Mouse (Mus musculus): ENCODE data around the gene Nfe2. TPM values are rescaled to one million over a fixed set of nuclear protein-coding genes. Genes with fewer than 3 reads are reported as not detected.
"Not testable (repeated sequence)": the region's sequence is repeated elsewhere in the genome, so short reads cannot be mapped to it uniquely, and the experiment has no call there.

Gene Nfe2
- polyA plus RNA-seq, 1 experiment: 8.9 TPM

GRCm38 (mm10) chr15:103279750-103280149 is 21.5 kb upstream of the Nfe2 start:
- H3K36me3 ChIP-seq (ENCODE audit: control insufficient read depth, insufficient read depth, low read length): no peaks in the 10 kb centered on the region
- H3K4me3 ChIP-seq (ENCODE audit: control insufficient read depth, low read depth, low read length): no peak overlapping the region
- TF ChIP-seq POLR2A (IDR thresholded peaks at IDR 0.05; ENCODE audit: control insufficient read depth, low read depth, low read length): no peak
- TF ChIP-seq CTCF (IDR thresholded peaks at IDR 0.05; ENCODE audit: control insufficient read depth, insufficient read depth, insufficient replicate concordance, low read depth, low read length): no peak
- no peaks in the 10 kb centered on the region for H3K27me3 ChIP-seq (ENCODE audit: control insufficient read depth, insufficient read depth, low read length)
- no peaks in the 10 kb centered on the region for H3K4me1 ChIP-seq (ENCODE audit: control insufficient read depth, insufficient read depth, low read length)
- no peak overlapping the region for H3K27ac ChIP-seq (ENCODE audit: control insufficient read depth, insufficient read depth, low read depth, low read length)

GRCm38 (mm10) chr15:103277949-103278348 is 19.7 kb upstream of the Nfe2 start:
- H3K4me1 ChIP-seq (ENCODE audit: control insufficient read depth, insufficient read depth, low read length): no peaks in the 10 kb centered on the region
- no peak for TF ChIP-seq CTCF (IDR thresholded peaks at IDR 0.05; ENCODE audit: control insufficient read depth, insufficient read depth, insufficient replicate concordance, low read depth, low read length)
- no peak for TF ChIP-seq POLR2A (IDR thresholded peaks at IDR 0.05; ENCODE audit: control insufficient read depth, low read depth, low read length)
- no peaks in the 10 kb centered on the region for H3K27me3 ChIP-seq (ENCODE audit: control insufficient read depth, insufficient read depth, low read length)
- no peaks in the 10 kb centered on the region for H3K36me3 ChIP-seq (ENCODE audit: control insufficient read depth, insufficient read depth, low read length)
- H3K27ac ChIP-seq (ENCODE audit: control insufficient read depth, insufficient read depth, low read depth, low read length): no peak overlapping the region
- no peak overlapping the region for H3K4me3 ChIP-seq (ENCODE audit: control insufficient read depth, low read depth, low read length)

- H3K27ac ChIP-seq (ENCODE audit: control insufficient read depth, insufficient read depth, low read depth, low read length); H3K4me1 ChIP-seq (ENCODE audit: control insufficient read depth, insufficient read depth, low read length); H3K4me3 ChIP-seq (ENCODE audit: control insufficient read depth, low read depth, low read length); H3K36me3 ChIP-seq (ENCODE audit: control insufficient read depth, insufficient read depth, low read length); H3K27me3 ChIP-seq (ENCODE audit: control insufficient read depth, insufficient read depth, low read length): not testable (repeated sequence)
These were observed 17.7 kb upstream of the Nfe2 start for GRCm38 (mm10) chr15:103275943-103276342.

GRCm38 (mm10) chr15:103272419-103273279 is 14.4 kb upstream of the Nfe2 start, which contains the start of gene Copz1:
TSS of gene Copz1 (plus strand) at chr15:103272714.
- peak within 1 kb of the TSS; percentile 95 for H3K4me3 ChIP-seq (ENCODE audit: control insufficient read depth, low read depth, low read length)

GRCm38 (mm10) chr15:103268903-103269302 is 10.7 kb upstream of the Nfe2 start:
- H3K4me1 ChIP-seq (ENCODE audit: control insufficient read depth, insufficient read depth, low read length): no peaks in the 10 kb centered on the region

More at GRCm38 (mm10) chr15:103272419-103273279, 14.4 kb upstream of the Nfe2 start, which contains the start of gene Copz1:
- Histone ChIP-seq H3K4me1 (ENCODE audit: control insufficient read depth, insufficient read depth, low read length) (no peaks in the 10 kb centered on the region), H3K27ac (ENCODE audit: control insufficient read depth, insufficient read depth, low read depth, low read length) (peak within 1 kb of the TSS; percentile 50), H3K27me3 (ENCODE audit: control insufficient read depth, insufficient read depth, low read length) (no peaks in the 10 kb centered on the region), H3K36me3 (ENCODE audit: control insufficient read depth, insufficient read depth, low read length) (no peaks in the 10 kb centered on the region)
- TF ChIP-seq CTCF (IDR thresholded peaks at IDR 0.05; ENCODE audit: control insufficient read depth, insufficient read depth, insufficient replicate concordance, low read depth, low read length) (peak; percentile 1; the same call in 1 of the 2 replicates), POLR2A (IDR thresholded peaks at IDR 0.05; ENCODE audit: control insufficient read depth, low read depth, low read length) (peak; percentile 85)

GRCm38 (mm10) chr15:103264794-103265193 is 6.6 kb upstream of the Nfe2 start:
- Histone ChIP-seq H3K4me3 (ENCODE audit: control insufficient read depth, low read depth, low read length) (no peak overlapping the region), H3K27me3 (ENCODE audit: control insufficient read depth, insufficient read depth, low read length) (no peaks in the 10 kb centered on the region), H3K36me3 (ENCODE audit: control insufficient read depth, insufficient read depth, low read length) (no peaks in the 10 kb centered on the region), H3K27ac (ENCODE audit: control insufficient read depth, insufficient read depth, low read depth, low read length) (no peak overlapping the region), H3K4me1 (ENCODE audit: control insufficient read depth, insufficient read depth, low read length) (no peaks in the 10 kb centered on the region)
- no peak for TF ChIP-seq CTCF (IDR thresholded peaks at IDR 0.05; ENCODE audit: control insufficient read depth, insufficient read depth, insufficient replicate concordance, low read depth, low read length)
- TF ChIP-seq POLR2A (IDR thresholded peaks at IDR 0.05; ENCODE audit: control insufficient read depth, low read depth, low read length): no peak

More at GRCm38 (mm10) chr15:103268903-103269302, 10.7 kb upstream of the Nfe2 start:
- Histone ChIP-seq H3K36me3 (ENCODE audit: control insufficient read depth, insufficient read depth, low read length) (no peaks in the 10 kb centered on the region), H3K27me3 (ENCODE audit: control insufficient read depth, insufficient read depth, low read length) (no peaks in the 10 kb centered on the region), H3K4me3 (ENCODE audit: control insufficient read depth, low read depth, low read length) (no peak overlapping the region), H3K27ac (ENCODE audit: control insufficient read depth, insufficient read depth, low read depth, low read length) (no peak overlapping the region)
- no peak for TF ChIP-seq CTCF (IDR thresholded peaks at IDR 0.05; ENCODE audit: control insufficient read depth, insufficient read depth, insufficient replicate concordance, low read depth, low read length)
- TF ChIP-seq POLR2A (IDR thresholded peaks at IDR 0.05; ENCODE audit: control insufficient read depth, low read depth, low read length): no peak

- no peak overlapping the region for H3K27ac ChIP-seq (ENCODE audit: control insufficient read depth, insufficient read depth, low read depth, low read length)
- TF ChIP-seq CTCF (IDR thresholded peaks at IDR 0.05; ENCODE audit: control insufficient read depth, insufficient read depth, insufficient replicate concordance, low read depth, low read length) (no peak), POLR2A (IDR thresholded peaks at IDR 0.05; ENCODE audit: control insufficient read depth, low read depth, low read length) (no peak)
- peaks cover 5% of the 10 kb centered on the region for H3K4me1 ChIP-seq (ENCODE audit: control insufficient read depth, insufficient read depth, low read length)
These were observed 1.8 kb upstream of the Nfe2 start for GRCm38 (mm10) chr15:103259989-103260388.

More at GRCm38 (mm10) chr15:103259989-103260388, 1.8 kb upstream of the Nfe2 start:
- Histone ChIP-seq H3K4me3 (ENCODE audit: control insufficient read depth, low read depth, low read length) (no peak overlapping the region), H3K36me3 (ENCODE audit: control insufficient read depth, insufficient read depth, low read length) (no peaks in the 10 kb centered on the region), H3K27me3 (ENCODE audit: control insufficient read depth, insufficient read depth, low read length) (no peaks in the 10 kb centered on the region)

Measured in testis, adult 2 months (tissue).